In the genomic region with DNA sequence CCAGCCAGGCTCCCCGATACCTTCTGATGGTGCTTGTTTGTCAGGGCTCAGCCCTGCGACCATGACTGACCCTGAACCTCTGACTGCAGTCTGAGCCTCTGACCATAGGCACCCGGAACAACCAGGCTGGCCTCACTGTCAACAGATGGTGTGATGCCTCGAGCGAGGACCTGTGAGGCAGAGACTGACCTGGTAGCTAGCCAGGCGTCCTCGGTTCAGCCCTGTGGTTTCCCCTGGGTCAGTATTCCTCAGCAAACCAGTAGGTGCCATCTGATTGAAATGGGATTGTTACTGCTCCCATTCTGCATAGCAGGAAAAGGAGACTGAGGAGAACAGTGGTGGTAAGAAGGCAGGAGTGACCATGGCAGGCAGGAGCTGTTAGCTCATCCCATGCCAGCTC, we compare ENCODE assay signal across 24 mouse cellular contexts. TPM values are rescaled to one million over a fixed set of nuclear protein-coding genes. Genes with fewer than 3 reads are reported as not detected.
DNase-seq lines count a peak whose midpoint lies in the region; ATAC-seq and TF ChIP-seq lines count a peak whose summit lies in the region.
"Had no signal": no experiment of that assay in that cellular context is flagged by ENCODE, and none has a peak within 500 bp of the region (broad histone marks: within the 10 kb centered on the region; RNA-seq: fewer than 3 reads in every experiment).

No protein-coding gene starts in this region.

- peak; percentile 16 for DNase-seq in cerebellum, adult 11 months
- no peak for DNase-seq in cerebellum, adult 9-11 months
- no peak for DNase-seq in kidney, postnatal 10 days
- DNase-seq in cerebellum, postnatal 25 days = peak; percentile 52 to 72
- DNase-seq: adrenal gland, postnatal 10 days; gastrocnemius, postnatal 10 days; kidney, adult 8-10 months; lung, embryonic 14.5 days; midbrain, embryonic 14.5 days; right cerebral cortex, postnatal 25 days; thymus, postnatal 14 days had no signal

- no peak overlapping the region for H3K4me3 ChIP-seq in kidney, embryonic 14.5 days (ENCODE audit: low read length)
- H3K4me3 ChIP-seq in intestine, postnatal 0 days (ENCODE audit: low read depth, low read length) = no peak overlapping the region
- no peak overlapping the region for H3K4me3 ChIP-seq in liver, embryonic 12.5 days
- H3K4me3 ChIP-seq: embryonic facial prominence, embryonic 12.5 days; left cerebral cortex, adult 2 months; neural tube, embryonic 12.5 days had no signal

- H3K9ac ChIP-seq in kidney, embryonic 14.5 days (ENCODE audit: low read depth, low read length) = no peak overlapping the region
- H3K9ac ChIP-seq in intestine, postnatal 0 days (ENCODE audit: low read depth, low read length) = no peak overlapping the region
- H3K9ac ChIP-seq in liver, embryonic 12.5 days = no peak overlapping the region
- H3K9ac ChIP-seq: embryonic facial prominence, embryonic 12.5 days; liver, embryonic 14.5 days; lung, embryonic 14.5 days; neural tube, embryonic 12.5 days had no signal

- H3K4me1 ChIP-seq in kidney, embryonic 14.5 days (ENCODE audit: control insufficient read depth, insufficient read depth, low read length) = peaks cover 24% of the 10 kb centered on the region
- H3K4me1 ChIP-seq in intestine, postnatal 0 days (replicated peaks; ENCODE audit: control insufficient read depth, insufficient read depth, low read length) = peaks cover 19% of the 10 kb centered on the region
- no peaks in the 10 kb centered on the region for H3K4me1 ChIP-seq in liver, embryonic 12.5 days

- no peaks in the 10 kb centered on the region for H3K9me3 ChIP-seq in kidney, embryonic 14.5 days (ENCODE audit: control insufficient read depth, low read length)
- H3K9me3 ChIP-seq in intestine, postnatal 0 days (ENCODE audit: control insufficient read depth) = no peaks in the 10 kb centered on the region
- H3K9me3 ChIP-seq in liver, embryonic 12.5 days (replicated peaks) = no peaks in the 10 kb centered on the region
- H3K9me3 ChIP-seq: embryonic facial prominence, embryonic 12.5 days; neural tube, embryonic 12.5 days had no signal

- no peak for TF ChIP-seq CTCF in intestine, postnatal 0 days (IDR thresholded peaks at IDR 0.05; ENCODE audit: low read depth)

- H3K27ac ChIP-seq in kidney, embryonic 14.5 days (ENCODE audit: low read depth, low read length) = peak overlapping the region; percentile 86
- peak overlapping the region; percentile 91; the same call in 1 of the 2 replicates for H3K27ac ChIP-seq in intestine, postnatal 0 days (ENCODE audit: low read depth, low read length)
- H3K27ac ChIP-seq in liver, embryonic 12.5 days = no peak overlapping the region
- H3K27ac ChIP-seq: embryonic facial prominence, embryonic 12.5 days; left cerebral cortex, adult 2 months; liver, embryonic 14.5 days; neural tube, embryonic 12.5 days had no signal

- no peaks in the 10 kb centered on the region for H3K27me3 ChIP-seq in kidney, embryonic 14.5 days (ENCODE audit: control insufficient read depth, insufficient read depth, low read length)
- H3K27me3 ChIP-seq in intestine, postnatal 0 days (replicated peaks; ENCODE audit: control insufficient read depth, insufficient read depth, low read length) = no peaks in the 10 kb centered on the region
- peaks cover 57% of the 10 kb centered on the region for H3K27me3 ChIP-seq in liver, embryonic 12.5 days (replicated peaks)

- no peak overlapping the region for H3K4me2 ChIP-seq in kidney, embryonic 14.5 days (replicated peaks; ENCODE audit: low read depth, low read length)
- no peak overlapping the region for H3K4me2 ChIP-seq in intestine, postnatal 0 days (replicated peaks; ENCODE audit: low read depth)
- no peak overlapping the region for H3K4me2 ChIP-seq in liver, embryonic 12.5 days
- H3K4me2 ChIP-seq: embryonic facial prominence, embryonic 12.5 days; heart, embryonic 11.5 days; lung, embryonic 14.5 days; neural tube, embryonic 12.5 days had no signal

- H3K36me3 ChIP-seq in kidney, embryonic 14.5 days (ENCODE audit: control insufficient read depth, insufficient read depth, low read length) = no peaks in the 10 kb centered on the region
- no peaks in the 10 kb centered on the region for H3K36me3 ChIP-seq in intestine, postnatal 0 days (ENCODE audit: control insufficient read depth, insufficient read depth)
- H3K36me3 ChIP-seq in liver, embryonic 12.5 days = no peaks in the 10 kb centered on the region
- H3K36me3 ChIP-seq: embryonic facial prominence, embryonic 12.5 days; neural tube, embryonic 12.5 days had no signal

- 67% methylated on average over 7 of the region's 7 CpGs for WGBS in kidney, embryonic 14.5 days
- 61% methylated on average over 7 of the region's 7 CpGs for WGBS in intestine, postnatal 0 days
- WGBS in liver, embryonic 12.5 days (ENCODE audit: insufficient replicate concordance) = 59% methylated on average over 7 of the region's 7 CpGs

- ATAC-seq in kidney, embryonic 14.5 days (ENCODE audit: low FRiP score, low TSS enrichment) = no peak
- ATAC-seq in intestine, postnatal 0 days = no peak
- no peak for ATAC-seq in liver, embryonic 12.5 days
- ATAC-seq: activated CD4-positive, CD25-positive, alpha-beta regulatory T cell, adult 4 months; forebrain, embryonic 14.5 days; hindbrain, embryonic 16.5 days had no signal

RNA-seq across cellular contexts. Expression of a gene that starts 2.4 kb away (rescaled TPM):
- 0.14 TPM in 1 of 2 replicates, not detected in the other for polyA plus RNA-seq in kidney, embryonic 14.5 days (2014; fragmentation: Nextera tagmentation; extraction: Ambion mirVana)
- polyA plus RNA-seq in intestine, postnatal 0 days (2015; fragmentation: Nextera tagmentation; extraction: Ambion mirVana) = 0.29 and 0.47 TPM in 2 replicates
- not detected in 2 replicates for polyA plus RNA-seq in liver, embryonic 12.5 days (2016; fragmentation: Nextera tagmentation; extraction: Ambion mirVana)
- polyA plus RNA-seq: forebrain, embryonic 14.5 days; hindbrain, embryonic 16.5 days; lung, embryonic 14.5 days; midbrain, embryonic 14.5 days; neural tube, embryonic 12.5 days had no signal

RNA-seq across cellular contexts. Expression of a gene that starts 12.5 kb away (rescaled TPM):
- 39.5 and 47.3 TPM in 2 replicates for polyA plus RNA-seq in kidney, embryonic 14.5 days (2014; fragmentation: Nextera tagmentation; extraction: Ambion mirVana)
- polyA plus RNA-seq in intestine, postnatal 0 days (2015; fragmentation: Nextera tagmentation; extraction: Ambion mirVana) = 537 and 545 TPM in 2 replicates
- 32.9 and 33.8 TPM in 2 replicates for polyA plus RNA-seq in liver, embryonic 12.5 days (2016; fragmentation: Nextera tagmentation; extraction: Ambion mirVana)

RNA-seq across cellular contexts. Expression of a gene that starts 38.9 kb away (rescaled TPM):
- polyA plus RNA-seq in kidney, embryonic 14.5 days (2014; fragmentation: Nextera tagmentation; extraction: Ambion mirVana) = 62.7 and 77.7 TPM in 2 replicates
- polyA plus RNA-seq in intestine, postnatal 0 days (2015; fragmentation: Nextera tagmentation; extraction: Ambion mirVana) = 120 and 132 TPM in 2 replicates
- 217 and 225 TPM in 2 replicates for polyA plus RNA-seq in liver, embryonic 12.5 days (2016; fragmentation: Nextera tagmentation; extraction: Ambion mirVana)

RNA-seq across cellular contexts. Expression of a gene that starts 56.2 kb away (rescaled TPM):
- polyA plus RNA-seq in kidney, embryonic 14.5 days (2014; fragmentation: Nextera tagmentation; extraction: Ambion mirVana) = 0.14 and 0.54 TPM in 2 replicates
- 0.70 and 0.88 TPM in 2 replicates for polyA plus RNA-seq in intestine, postnatal 0 days (2015; fragmentation: Nextera tagmentation; extraction: Ambion mirVana)
- polyA plus RNA-seq in liver, embryonic 12.5 days (2016; fragmentation: Nextera tagmentation; extraction: Ambion mirVana) = 2.1 and 2.2 TPM in 2 replicates

RNA-seq across cellular contexts. Expression of a gene that starts 56.3 kb away (rescaled TPM):
- not detected in 2 replicates for polyA plus RNA-seq in kidney, embryonic 14.5 days (2014; fragmentation: Nextera tagmentation; extraction: Ambion mirVana)
- not detected in 2 replicates for polyA plus RNA-seq in intestine, postnatal 0 days (2015; fragmentation: Nextera tagmentation; extraction: Ambion mirVana)
- not detected in 2 replicates for polyA plus RNA-seq in liver, embryonic 12.5 days (2016; fragmentation: Nextera tagmentation; extraction: Ambion mirVana)
- polyA plus RNA-seq: embryonic facial prominence, embryonic 12.5 days; forebrain, embryonic 14.5 days; heart, embryonic 11.5 days; heart, postnatal 0 days; hindbrain, embryonic 16.5 days; lung, embryonic 14.5 days; midbrain, embryonic 14.5 days; neural tube, embryonic 12.5 days; stomach, embryonic 14.5 days had no signal

Comparison
In these comparisons a context has a peak if more than half of its experiments do, and no peak if none do; other contexts are left out.
1. DNase-seq: peak in cerebellum, adult 11 months (single experiment) and cerebellum, postnatal 25 days (2 of 2); none in cerebellum, adult 9-11 months (single experiment) and kidney, postnatal 10 days (single experiment).
2. RNA of a gene that starts 12.5 kb away (polyA plus RNA-seq): 537 to 545 TPM in intestine, postnatal 0 days; 39.5 to 47.3 TPM in kidney, embryonic 14.5 days and 32.9 to 33.8 TPM in liver, embryonic 12.5 days; every median in the first group is over 10 times any median in the second.